Mouse (Mus musculus): ENCODE results near the gene Tle3.

Gene Tle3

GRCm38 (mm10) chr9:61377706-61378479 is 5.7 kb downstream of the Tle3 start:
- DNase-seq (ENCODE audit: low spot score), result peak; percentile 33

DNA sequence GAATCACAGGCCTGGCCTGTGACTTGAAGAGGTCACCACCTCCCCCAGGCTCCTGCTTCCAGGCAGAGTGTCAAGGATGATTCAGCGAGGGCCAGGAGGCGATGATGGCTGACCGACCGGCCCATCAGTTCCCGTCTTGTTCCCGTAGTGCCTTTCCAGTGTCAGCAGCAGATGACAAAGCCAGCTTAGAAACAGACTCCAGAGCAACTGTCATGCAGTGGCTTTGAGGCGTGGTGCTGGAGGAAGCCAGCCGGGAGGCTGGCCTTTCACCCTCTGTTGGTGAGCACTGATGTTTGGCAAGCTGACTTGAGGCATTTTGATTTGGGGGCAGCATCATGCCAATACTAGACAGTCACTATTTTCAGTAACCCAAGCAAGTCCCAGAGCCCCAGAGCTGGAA is 6.3 kb downstream of the Tle3 start:
- DNase-seq (ENCODE audit: low spot score), result peak; percentile 55

- no peak for DNase-seq (ENCODE audit: low spot score)
These were observed 7.0 kb downstream of the Tle3 start for GRCm38 (mm10) chr9:61379016-61379634.

DNA sequence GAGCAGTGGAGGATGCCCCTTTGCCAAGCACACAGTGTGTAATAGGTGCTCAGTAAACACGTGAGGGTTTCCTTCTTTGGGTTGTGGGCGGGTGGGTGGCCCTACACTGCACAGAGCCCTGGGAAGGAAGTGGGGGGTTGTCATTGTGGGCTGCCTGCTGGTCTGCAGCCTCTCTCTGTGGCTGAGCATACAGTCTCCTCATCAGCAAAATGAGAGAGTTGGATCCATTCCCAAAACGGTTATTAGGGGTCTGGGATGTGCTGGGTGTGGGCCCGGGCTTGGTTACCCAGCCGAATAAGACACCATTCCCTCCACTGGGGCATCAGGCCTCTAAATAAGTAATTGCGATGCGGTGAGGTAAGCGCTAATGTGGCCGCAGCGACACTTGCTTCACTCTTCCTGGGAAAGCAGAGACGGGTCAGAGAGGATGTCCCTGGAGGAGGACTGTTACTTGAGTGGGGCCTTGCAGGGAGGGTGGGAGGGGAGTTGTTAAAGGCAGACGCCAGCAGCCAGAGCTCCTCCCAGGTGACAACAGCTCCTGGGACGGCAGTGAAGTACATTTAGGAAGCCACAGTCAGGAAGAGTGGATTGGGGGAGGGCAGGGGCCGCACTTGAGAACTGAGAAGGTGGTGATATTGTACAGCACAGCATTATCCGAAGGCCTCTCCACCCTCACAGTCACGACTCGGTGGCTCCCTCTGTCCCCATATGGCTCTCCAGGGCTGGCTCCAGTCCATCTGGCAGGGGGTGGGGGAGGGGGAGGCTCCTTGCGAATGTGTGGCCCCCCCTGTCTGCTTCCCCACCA is 8.3 kb downstream of the Tle3 start:
- DNase-seq (ENCODE audit: low spot score), result no peak

DNA sequence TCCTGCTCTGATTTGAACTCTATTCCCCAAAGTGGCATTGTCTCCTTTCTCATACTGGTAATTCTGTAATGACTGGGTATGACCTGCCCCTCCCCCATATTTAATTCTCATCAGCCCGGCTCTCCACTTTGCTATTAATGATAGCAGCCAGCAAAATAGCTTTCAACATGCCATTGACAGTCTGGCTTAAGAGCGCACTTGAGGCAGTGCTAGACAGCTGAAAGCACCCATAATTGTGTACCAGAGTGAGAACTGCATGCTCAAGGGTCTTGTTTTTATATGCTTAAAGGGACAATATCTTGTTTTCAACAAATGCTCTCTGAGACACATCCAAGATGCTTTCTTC is 8.9 kb downstream of the Tle3 start:
- DNase-seq (ENCODE audit: low spot score), result no peak

DNA sequence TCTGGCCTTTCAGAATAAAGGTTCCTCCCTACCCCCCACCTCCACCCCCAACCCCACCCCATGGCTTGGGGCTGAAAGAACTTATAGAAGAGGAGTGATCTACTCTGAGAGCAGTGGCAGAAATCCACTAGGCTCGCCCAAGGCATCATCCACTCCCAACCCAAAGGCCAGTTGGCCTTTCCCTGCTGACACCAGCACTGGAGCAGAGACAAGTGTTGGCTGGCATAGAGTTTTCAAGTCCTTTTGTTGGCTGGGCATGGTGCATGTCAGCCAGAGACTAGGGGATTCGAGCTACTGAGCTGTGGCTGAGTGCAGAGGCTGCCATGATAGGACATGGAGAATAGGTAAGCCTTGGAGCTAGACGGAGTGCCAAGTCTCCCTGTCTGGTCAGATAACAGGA is 9.3 kb downstream of the Tle3 start:
- DNase-seq (ENCODE audit: low spot score), result no peak

DNA sequence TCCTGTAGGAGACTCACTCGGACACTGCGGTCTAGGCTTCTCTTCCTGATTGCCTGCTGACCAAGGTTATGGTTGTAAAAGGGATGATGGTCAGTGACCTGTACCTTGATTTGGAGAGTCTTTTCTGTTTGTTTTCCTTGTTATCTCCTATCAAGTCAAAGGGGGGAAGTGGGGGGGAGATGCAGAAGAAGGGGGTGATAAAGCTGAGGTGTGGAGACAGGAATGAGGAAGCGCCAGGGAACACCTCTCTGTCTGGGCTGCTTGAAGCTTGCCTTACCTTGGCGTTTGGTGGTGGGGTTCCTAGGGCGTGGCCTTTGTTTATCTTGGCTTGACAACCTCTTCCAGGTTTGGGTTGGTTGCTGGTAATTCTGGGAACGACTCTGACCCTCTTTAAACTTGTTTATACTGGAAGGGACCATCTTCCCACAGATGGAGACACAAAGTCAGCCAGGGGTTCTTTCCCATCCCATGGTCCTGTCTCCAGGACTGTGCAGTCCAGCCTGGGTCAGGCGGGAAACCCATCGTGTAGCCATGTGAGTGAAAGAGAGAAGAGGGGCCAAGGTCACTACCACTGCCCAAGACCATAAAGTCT is 10.5 kb downstream of the Tle3 start:
- DNase-seq (ENCODE audit: low spot score), result no peak

GRCm38 (mm10) chr9:61384101-61384500 is 11.9 kb downstream of the Tle3 start:
- DNase-seq (ENCODE audit: low spot score), result no peak

- no peak for DNase-seq (ENCODE audit: low spot score)
These were observed 12.7 kb downstream of the Tle3 start for GRCm38 (mm10) chr9:61384646-61385443.

DNA sequence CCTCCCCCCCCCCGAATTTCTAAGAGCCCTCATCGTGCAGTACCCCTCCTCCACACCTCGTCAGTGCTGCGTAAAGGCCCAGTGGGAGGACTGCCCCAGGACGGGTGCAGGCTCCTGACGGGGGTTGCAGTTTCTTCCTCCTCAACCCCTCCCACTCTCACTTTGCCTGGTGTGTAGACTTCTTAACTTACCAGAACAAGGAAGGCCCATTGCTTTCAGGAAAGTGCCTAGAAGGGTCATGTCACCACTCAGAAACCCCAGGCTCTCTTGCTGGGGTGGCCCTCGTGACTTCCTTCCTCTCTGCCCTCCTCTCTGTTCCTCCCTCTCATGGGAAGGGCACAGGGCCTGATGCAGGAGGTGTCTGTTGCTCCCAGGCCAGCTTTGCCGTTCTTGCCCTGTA is 13.6 kb downstream of the Tle3 start:
- no peak for DNase-seq (ENCODE audit: low spot score)

- DNase-seq (ENCODE audit: low spot score), result no peak
These were observed 14.1 kb downstream of the Tle3 start for GRCm38 (mm10) chr9:61386314-61386713.

DNA sequence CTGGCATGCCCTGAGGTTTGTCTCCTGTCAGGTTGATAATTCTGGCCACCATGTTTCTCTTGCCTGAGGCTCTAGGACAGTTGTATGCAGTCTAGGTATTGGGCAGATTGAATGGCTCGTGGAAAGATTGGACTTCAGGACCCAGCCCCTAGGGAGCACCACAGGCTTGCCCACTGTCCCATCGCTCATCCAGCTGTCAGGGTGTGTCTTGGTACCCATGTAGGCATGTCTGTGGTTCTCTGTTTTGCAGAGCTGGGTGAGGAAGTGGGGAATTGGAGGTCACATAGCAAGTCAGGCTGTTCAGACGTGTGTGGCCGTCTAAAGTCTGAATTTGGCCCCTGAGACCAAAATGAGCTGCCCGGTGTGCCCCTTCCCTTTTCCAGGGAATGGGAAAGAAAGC is 15.6 kb downstream of the Tle3 start:
- no peak for DNase-seq (ENCODE audit: low spot score)

DNA sequence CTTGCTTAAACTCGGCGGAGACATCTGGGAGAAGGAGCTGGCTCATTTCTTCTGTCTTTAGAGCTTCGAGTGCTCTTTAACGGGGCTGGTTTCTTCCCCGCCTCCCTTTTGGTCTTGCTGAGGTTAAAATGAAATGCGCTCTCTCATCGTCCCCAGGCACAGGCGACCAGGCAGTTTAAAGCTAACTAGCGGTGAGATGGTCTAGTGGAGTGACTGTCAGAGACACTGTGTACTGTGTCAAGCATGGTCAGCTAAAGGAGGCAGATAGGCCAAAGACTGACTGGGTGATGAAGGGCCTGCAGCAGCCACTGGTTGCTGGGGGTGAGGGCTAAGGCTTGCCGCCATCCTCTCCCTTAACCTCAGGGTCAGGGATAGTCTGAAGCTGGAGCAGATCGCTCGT is 16.0 kb downstream of the Tle3 start:
- DNase-seq (ENCODE audit: low spot score), result no peak

DNA sequence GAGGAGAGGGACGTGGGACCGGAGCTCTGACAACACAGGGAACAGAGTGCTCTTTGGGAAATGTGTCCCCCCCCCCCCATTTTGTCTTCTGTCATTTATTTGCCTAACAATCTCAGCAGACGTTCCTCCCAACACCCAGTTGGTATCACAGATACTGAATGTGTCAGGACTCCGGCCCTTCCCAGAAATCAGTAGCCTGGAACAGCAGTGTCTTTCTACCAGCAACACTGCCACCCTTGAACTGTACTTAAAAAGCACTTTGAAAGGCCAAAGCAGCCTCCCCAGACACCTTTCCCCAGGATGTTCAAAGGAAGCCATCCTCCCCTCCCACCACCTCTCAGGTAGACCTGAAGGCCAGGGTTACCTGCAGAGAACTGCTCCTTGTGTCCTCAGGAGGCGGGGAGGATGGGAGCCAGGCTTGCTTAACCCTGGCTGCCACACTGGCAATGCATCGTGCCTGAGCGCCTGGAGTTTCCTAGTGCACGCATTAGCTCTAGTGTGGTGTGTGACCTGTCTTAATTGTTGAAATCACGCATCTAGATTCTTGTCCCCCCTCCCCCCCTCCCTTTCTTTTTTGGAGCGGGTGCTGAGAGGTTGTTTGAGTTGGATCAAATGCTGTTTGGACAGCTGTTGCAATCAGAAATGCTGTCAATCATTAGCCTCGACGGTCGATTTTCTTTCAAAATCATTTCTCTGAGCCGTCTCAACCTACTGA is 16.7 kb downstream of the Tle3 start:
- peak; percentile 51 for DNase-seq (ENCODE audit: low spot score)

DNA sequence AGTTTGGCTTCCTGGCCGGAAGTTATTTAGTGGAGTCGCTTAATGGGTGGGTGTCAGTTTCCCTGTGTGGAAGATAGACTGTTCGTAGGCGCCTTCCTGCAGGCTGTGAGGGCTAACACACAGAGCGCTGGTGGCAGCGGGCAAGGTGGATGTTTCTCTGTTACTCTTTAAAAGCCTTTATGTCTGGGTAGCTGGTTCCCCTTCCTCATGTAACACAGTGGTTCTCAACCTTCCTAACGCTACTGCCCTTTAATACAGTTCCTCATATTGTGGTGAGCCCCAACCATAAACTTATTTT is 17.2 kb downstream of the Tle3 start:
- no peak for DNase-seq (ENCODE audit: low spot score)

GRCm38 (mm10) chr9:61391570-61392337 is 19.6 kb downstream of the Tle3 start:
- DNase-seq (ENCODE audit: low spot score), result no peak

DNA sequence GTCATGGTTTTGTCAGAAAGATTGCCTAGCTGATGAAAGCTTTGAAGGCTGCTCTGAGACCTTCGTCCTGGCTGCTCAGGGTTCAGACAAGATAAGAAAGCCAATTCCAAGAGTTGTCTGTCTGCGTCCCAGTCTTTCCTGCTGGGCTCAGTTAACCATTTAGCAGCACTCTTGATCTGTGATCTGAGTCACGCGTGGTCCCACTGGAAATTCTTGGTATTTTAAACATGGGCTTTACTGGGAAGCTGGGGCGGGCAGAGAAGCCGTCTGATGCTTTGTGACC is 20.1 kb downstream of the Tle3 start:
- DNase-seq (ENCODE audit: low spot score), result no peak

DNA sequence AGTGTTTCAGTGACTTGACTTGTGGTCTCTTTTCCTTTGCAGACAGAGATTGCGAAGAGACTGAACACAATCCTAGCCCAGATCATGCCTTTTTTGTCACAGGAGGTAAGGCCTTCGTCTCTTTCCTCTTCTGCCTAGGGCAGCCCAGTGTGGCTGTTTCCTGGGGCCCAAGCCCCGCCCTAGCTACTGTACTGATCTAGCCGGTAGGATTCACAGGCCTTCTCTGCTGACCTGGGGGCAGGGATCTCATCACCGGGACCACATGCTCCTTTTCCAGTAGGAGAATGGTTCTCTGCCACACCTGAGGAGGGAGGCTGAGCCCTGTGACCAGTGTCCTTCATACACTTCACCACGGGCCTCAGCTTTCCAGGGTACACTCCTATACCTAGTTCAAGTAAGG is 21.0 kb downstream of the Tle3 start:
- no peak for DNase-seq (ENCODE audit: low spot score)

- no peak for DNase-seq (ENCODE audit: low spot score)
These were observed 21.7 kb downstream of the Tle3 start for GRCm38 (mm10) chr9:61393847-61394246.

DNA sequence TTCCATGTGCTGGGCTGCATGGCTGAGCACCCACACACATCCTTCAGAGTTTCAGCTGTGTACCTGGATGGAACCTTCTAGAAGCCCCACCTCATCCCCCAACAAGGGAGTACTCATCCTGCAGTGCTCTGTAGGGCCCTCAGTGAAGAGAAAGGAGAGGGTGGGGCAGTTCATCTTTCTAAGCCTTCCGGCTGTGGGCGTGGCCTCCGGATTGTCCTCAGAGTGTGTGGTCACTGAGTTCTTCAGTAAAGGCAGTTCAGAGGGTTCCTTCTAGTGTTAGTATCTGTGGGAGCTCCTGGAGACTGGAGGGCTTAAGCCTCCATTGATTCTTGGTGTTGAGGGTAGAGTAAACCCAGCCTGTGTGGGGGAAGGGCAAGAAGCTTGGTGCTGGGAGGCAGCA is 22.9 kb downstream of the Tle3 start:
- no peak for DNase-seq (ENCODE audit: low spot score)

DNA sequence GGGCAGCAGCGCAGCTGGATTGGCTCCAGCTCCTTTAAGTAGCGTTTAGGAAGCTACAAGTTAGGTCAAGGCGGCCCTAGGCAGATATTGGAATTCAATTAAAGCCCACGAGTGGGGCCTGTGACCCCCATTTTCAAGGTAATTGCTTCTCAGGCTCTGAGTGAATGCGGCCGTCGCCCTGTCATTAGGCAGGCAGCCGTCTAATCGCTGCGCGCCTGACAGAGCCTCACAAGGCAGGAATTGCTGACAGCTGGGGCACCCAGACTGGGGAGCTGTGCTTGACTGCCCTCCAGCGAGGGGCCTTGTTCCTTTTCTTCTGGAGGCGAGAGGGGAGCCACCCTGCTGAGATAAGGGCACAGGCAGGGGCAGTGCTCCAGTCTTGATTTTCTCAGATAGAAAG is 24.3 kb downstream of the Tle3 start:
- no peak for DNase-seq (ENCODE audit: low spot score)
